ENCODE assay signal across 8 mouse cellular contexts in the genomic region with DNA sequence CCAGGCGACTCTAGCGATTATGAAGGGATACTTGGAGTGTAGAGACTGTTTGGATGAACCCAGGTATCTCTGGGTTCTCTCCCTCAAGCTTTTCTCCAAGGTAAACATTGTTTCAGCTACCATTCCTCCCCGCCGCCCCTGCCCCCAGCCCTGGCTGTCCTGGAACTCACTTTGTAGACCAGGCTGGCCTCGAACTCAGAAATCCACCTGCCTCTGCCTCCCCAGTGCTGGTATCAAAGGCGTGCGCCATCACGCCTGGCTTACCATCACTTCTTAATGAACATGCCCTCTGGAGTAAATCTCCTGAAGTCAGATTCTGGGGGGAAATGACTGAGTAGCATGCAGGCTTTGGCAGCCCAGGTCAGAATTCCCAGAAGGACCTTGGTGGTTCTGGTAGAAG. TPM values are rescaled to one million over a fixed set of nuclear protein-coding genes. Genes with fewer than 3 reads are reported as not detected.
DNase-seq lines count a peak whose midpoint lies in the region; ATAC-seq lines count a peak whose summit lies in the region.

A gene (minus strand): TSS at position 293 of the 400 bp plus-strand sequence.

- H3K27me3 ChIP-seq in kidney, embryonic 14.5 days (ENCODE audit: control insufficient read depth, insufficient read depth, low read length), result no peaks in the 10 kb centered on the region
- no peaks in the 10 kb centered on the region for H3K27me3 ChIP-seq in hindbrain, embryonic 14.5 days (ENCODE audit: control insufficient read depth, insufficient read depth, low read length)
- no peaks in the 10 kb centered on the region for H3K27me3 ChIP-seq in liver, embryonic 16.5 days (ENCODE audit: control insufficient read depth, insufficient read depth, low read depth, low read length)

- ATAC-seq in kidney, embryonic 14.5 days (ENCODE audit: low FRiP score, low TSS enrichment), result no peak
- no peak for ATAC-seq in hindbrain, embryonic 14.5 days (ENCODE audit: low FRiP score)
- ATAC-seq in liver, embryonic 16.5 days (ENCODE audit: low read depth), result no peak

- 44% methylated on average over 8 of the region's 8 CpGs for WGBS in kidney, embryonic 14.5 days
- WGBS in hindbrain, embryonic 14.5 days, result 63% methylated on average over 8 of the region's 8 CpGs
- WGBS in liver, embryonic 16.5 days (ENCODE audit: insufficient replicate concordance), result 44% methylated on average over 8 of the region's 8 CpGs

- DNase-seq in kidney, postnatal 10 days, result no peak
- DNase-seq in adrenal gland, adult 2 months, result peak; percentile 4
- DNase-seq in gastrocnemius, adult 18-20 months (ENCODE audit: low spot score), result no peak
- DNase-seq in hindbrain, embryonic 14.5 days (ENCODE audit: low spot score), result no peak
- no peak for DNase-seq in retina, embryonic 14.5 days (ENCODE audit: low spot score)
- DNase-seq in urinary bladder, postnatal 14 days (ENCODE audit: low spot score), result no peak

- H3K4me1 ChIP-seq in kidney, embryonic 14.5 days (ENCODE audit: control insufficient read depth, insufficient read depth, low read length), result peaks cover 15% of the 10 kb centered on the region
- H3K4me1 ChIP-seq in hindbrain, embryonic 14.5 days (replicated peaks; ENCODE audit: control insufficient read depth, insufficient read depth, low read length), result peaks cover 27% of the 10 kb centered on the region
- peaks cover 25% of the 10 kb centered on the region for H3K4me1 ChIP-seq in liver, embryonic 16.5 days (ENCODE audit: control insufficient read depth, low read depth, low read length)

- peaks cover 44% of the 10 kb centered on the region for H3K36me3 ChIP-seq in kidney, embryonic 14.5 days (ENCODE audit: control insufficient read depth, insufficient read depth, low read length)
- H3K36me3 ChIP-seq in hindbrain, embryonic 14.5 days (replicated peaks; ENCODE audit: control insufficient read depth, insufficient read depth), result peaks cover 41% of the 10 kb centered on the region
- H3K36me3 ChIP-seq in liver, embryonic 16.5 days (ENCODE audit: control insufficient read depth, insufficient read depth), result peaks cover 21% of the 10 kb centered on the region

- peak within 1 kb of the TSS; percentile 100 for H3K4me3 ChIP-seq in kidney, embryonic 14.5 days (ENCODE audit: low read length)
- peak within 1 kb of the TSS; percentile 100 for H3K4me3 ChIP-seq in hindbrain, embryonic 14.5 days (replicated peaks; ENCODE audit: low read length)
- H3K4me3 ChIP-seq in liver, embryonic 16.5 days (ENCODE audit: low read depth, low read length), result peak within 1 kb of the TSS; percentile 81

- peak within 1 kb of the TSS; percentile 99 for H3K9ac ChIP-seq in kidney, embryonic 14.5 days (ENCODE audit: low read depth, low read length)
- peak within 1 kb of the TSS; percentile 100 for H3K9ac ChIP-seq in hindbrain, embryonic 14.5 days
- peak within 1 kb of the TSS; percentile 96 for H3K9ac ChIP-seq in liver, embryonic 16.5 days (ENCODE audit: low read depth, low read length)

- H3K9me3 ChIP-seq in kidney, embryonic 14.5 days (ENCODE audit: control insufficient read depth, low read length), result no peaks in the 10 kb centered on the region
- H3K9me3 ChIP-seq in hindbrain, embryonic 14.5 days (ENCODE audit: control insufficient read depth, low read length), result no peaks in the 10 kb centered on the region
- H3K9me3 ChIP-seq in liver, embryonic 16.5 days (replicated peaks; ENCODE audit: control insufficient read depth, low read length), result no peaks in the 10 kb centered on the region

- H3K4me2 ChIP-seq in kidney, embryonic 14.5 days (replicated peaks; ENCODE audit: low read depth, low read length), result peak within 1 kb of the TSS; percentile 90
- peak within 1 kb of the TSS; percentile 72 for H3K4me2 ChIP-seq in hindbrain, embryonic 14.5 days (replicated peaks)
- peak within 1 kb of the TSS; percentile 87 for H3K4me2 ChIP-seq in liver, embryonic 16.5 days (ENCODE audit: low read depth, low read length)

- peak within 1 kb of the TSS; percentile 99 for H3K27ac ChIP-seq in kidney, embryonic 14.5 days (ENCODE audit: low read depth, low read length)
- peak within 1 kb of the TSS; percentile 100 for H3K27ac ChIP-seq in hindbrain, embryonic 14.5 days
- peak within 1 kb of the TSS; percentile 97 for H3K27ac ChIP-seq in liver, embryonic 16.5 days (ENCODE audit: low read length)

RNA-seq across cellular contexts. Expression of the gene that starts here (rescaled TPM):
- polyA plus RNA-seq in kidney, embryonic 14.5 days (2014; fragmentation: Nextera tagmentation; extraction: Ambion mirVana), result 117 and 141 TPM in 2 replicates
- total RNA-seq in adrenal gland, adult 2 months (2021), result 10 to 100 TPM; 61.9 to 91.9 TPM
- 45.0 and 45.6 TPM in 2 replicates for polyA plus RNA-seq in adrenal gland, adult 2 months (2012; rRNA removed)
- total RNA-seq in gastrocnemius, adult 18-20 months (2021), result 10 to 100 TPM; 35.1 to 35.3 TPM
- 168 and 169 TPM in 2 replicates for polyA plus RNA-seq in hindbrain, embryonic 14.5 days (2014; fragmentation: Nextera tagmentation; extraction: Ambion mirVana)
- 55.1 and 57.2 TPM in 2 replicates for polyA plus RNA-seq in liver, embryonic 16.5 days (2015; fragmentation: Nextera tagmentation; extraction: Ambion mirVana)
